Mouse (Mus musculus) bone marrow, adult 2 months (tissue): ENCODE measurements around the gene Hmga1.

Experiments
- CTCF ChIP-seq: fragments of 200-500 bp; IDR thresholded peaks from 2 replicates; pipeline ENCODE4 v1.5.1; 2011; ENCODE audit warnings: low read length, control low read depth; ENCODE audit not compliant: control insufficient read depth, insufficient read depth
- POLR2A ChIP-seq: fragments of 200-500 bp; IDR thresholded peaks from 2 replicates; pipeline ENCODE4 v1.6.1; 2011; ENCODE audit warnings: low read depth, mild to moderate bottlenecking, control low read depth, low read length, borderline replicate concordance; ENCODE audit not compliant: control insufficient read depth

DNA sequence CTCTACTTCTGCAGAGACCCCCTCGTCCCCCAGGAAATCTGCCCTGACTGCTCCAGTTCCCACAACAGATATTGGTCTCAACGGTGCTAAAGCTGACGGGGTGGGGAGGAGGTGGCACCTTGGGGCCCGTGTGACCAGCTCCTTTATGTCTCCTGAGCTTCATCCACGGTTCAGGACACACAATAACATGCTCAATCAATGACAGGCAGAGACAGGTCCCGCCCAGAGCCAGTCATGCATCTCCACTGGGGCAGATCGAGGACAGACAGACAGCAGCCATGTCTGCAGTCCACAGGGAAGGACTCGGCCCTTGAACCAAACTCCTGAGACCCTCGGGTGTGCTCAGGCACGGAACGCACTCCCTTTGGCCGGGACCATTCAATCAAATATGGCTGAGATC, 48.3 kb upstream of the Hmga1 start:
- TF ChIP-seq CTCF: no peak
- TF ChIP-seq POLR2A: no peak
